Mouse (Mus musculus) bone marrow macrophage, adult 2 months (primary cell): ENCODE results near the gene St3gal2.

Experiments
- CTCF ChIP-seq: IDR thresholded peaks from 2 replicates; pipeline ENCODE4 v1.5.1; 2012; ENCODE audit warnings: low read depth, mild to moderate bottlenecking, low read length, moderate library complexity
- POLR2A ChIP-seq: IDR thresholded peaks from 2 replicates; pipeline ENCODE4 v1.6.1; 2012; ENCODE audit warnings: mild to moderate bottlenecking, low read depth, low read length, borderline replicate concordance

- no peak for TF ChIP-seq CTCF
- TF ChIP-seq POLR2A = no peak
Measured at GRCm38 (mm10) chr8:110969910-110970770, 50.4 kb downstream of the St3gal2 start.
